Mouse (Mus musculus) hindbrain, postnatal 0 days (tissue): Measurements from ENCODE around the gene Paxip1. TPM values are rescaled to one million over a fixed set of nuclear protein-coding genes. Genes with fewer than 3 reads are reported as not detected.
A peak's percentile ranks its signal among the peaks of the same experiment; 100 is the strongest.

ENCODE experiments used
- ATAC-seq: fragments of 200-750 bp; cut with Nextera tagmentation; 2 replicates; pipeline ENCODE4 v1.8.0; 2017; ENCODE audit warnings: mild to moderate bottlenecking, moderate TSS enrichment, moderate library complexity
- DNase-seq: peaks from one replicate; pipeline ENCODE4 v3.0.0-alpha.2; 2015; ENCODE audit warnings: low spot score
- H3K27ac ChIP-seq: fragments of 300-500 bp; sonication (generic); 2 replicates; pipeline ENCODE4 v1.5.1; 2014; ENCODE audit warnings: mild to moderate bottlenecking
- H3K27me3 ChIP-seq: fragments of 300-500 bp; sonication (generic); 2 replicates; pipeline ENCODE4 v1.6.1; 2014; ENCODE audit warnings: low read length, mixed read lengths; ENCODE audit not compliant: insufficient read depth
- H3K36me3 ChIP-seq: fragments of 300-500 bp; sonication (generic); 2 replicates; pipeline ENCODE4 v1.6.1; 2014; ENCODE audit warnings: low read length, mixed read lengths; ENCODE audit not compliant: insufficient read depth
- H3K4me1 ChIP-seq: fragments of 300-500 bp; sonication (generic); 2 replicates; pipeline ENCODE4 v1.6.1; 2014; ENCODE audit warnings: antibody characterized with exemption, low read length, mixed read lengths; ENCODE audit not compliant: insufficient read depth
- H3K4me2 ChIP-seq: fragments of 300-500 bp; sonication (generic); 2 replicates; pipeline ENCODE4 v1.6.1; 2014; ENCODE audit warnings: low read depth, mild to moderate bottlenecking, low read length, moderate library complexity, mixed read lengths
- H3K4me3 ChIP-seq: fragments of 300-500 bp; sonication (generic); 2 replicates; pipeline ENCODE4 v1.5.1; 2014; ENCODE audit warnings: low read length
- H3K9ac ChIP-seq: fragments of 300-500 bp; sonication (generic); replicated peaks from 2 replicates; pipeline ENCODE4 v1.6.1; 2014; ENCODE audit warnings: mild to moderate bottlenecking, low read length, moderate library complexity, mixed read lengths
- H3K9me3 ChIP-seq: fragments of 300-500 bp; sonication (generic); 2 replicates; pipeline ENCODE4 v1.6.1; 2016; ENCODE audit warnings: low read length, mixed read lengths
- CTCF ChIP-seq: IDR thresholded peaks from 2 replicates; pipeline ENCODE4 v1.5.1; 2016; ENCODE audit warnings: antibody characterized with exemption, control low read depth, low read depth
- WGBS: fragments of 180-500 bp; shearing (Covaris S2); extraction: QIAGEN DNeasy Blood & Tissue Kit; methylation state at CpG from one replicate; pipeline ENCODE4 v1.1.7; 2014; 5-methylcytosine and 5-hydroxymethylcytosine counted together
- polyA plus RNA-seq: library from polyadenylated mRNA; unstranded; fragments of >200 nt; fragmentation: Nextera tagmentation; extraction: Ambion mirVana; gene quantifications from 2 replicates; pipeline ENCODE4 v1.2.1, GENCODE M21; 2015
- total RNA-seq: library from RNA; depleted of rRNA; stranded (reverse); fragments of >200 nt; gene quantifications from 2 replicates; pipeline ENCODE4 v1.2.3, GENCODE M21; 2014; rRNA removed

The Paxip1 gene
- total and polyA plus RNA-seq, 2 experiments from 2014 or later: 20.6 to 41.7 TPM

- no peaks in the 10 kb centered on the region for H3K27me3 ChIP-seq
- ATAC-seq (no peak), DNase-seq (no peak)
- H3K4me3 ChIP-seq: no peak overlapping the region
- no peak for TF ChIP-seq CTCF
- peaks cover 9% of the 10 kb centered on the region; the same call in 1 of the 2 replicates for H3K36me3 ChIP-seq
- WGBS: 57% methylated on average over 9 of the region's 9 CpGs
- H3K27ac ChIP-seq: no peak overlapping the region
- H3K4me2 ChIP-seq: no peak overlapping the region
- H3K9ac ChIP-seq: no peak overlapping the region
- no peaks in the 10 kb centered on the region for H3K4me1 ChIP-seq
- no peaks in the 10 kb centered on the region for H3K9me3 ChIP-seq
Measured at GRCm38 (mm10) chr5:27714356-27714755, 77.1 kb downstream of the Paxip1 start.

- Histone ChIP-seq H3K27ac (no peak overlapping the region; the same call in 1 of the 2 replicates), H3K9me3 (no peaks in the 10 kb centered on the region), H3K27me3 (no peaks in the 10 kb centered on the region), H3K4me1 (no peaks in the 10 kb centered on the region), H3K4me3 (no peak overlapping the region), H3K4me2 (no peak overlapping the region), H3K9ac (no peak overlapping the region), H3K36me3 (peaks cover 9% of the 10 kb centered on the region; the same call in 1 of the 2 replicates)
- TF ChIP-seq CTCF: no peak
- 66% methylated on average over 8 of the region's 8 CpGs for WGBS
- DNase-seq (no peak), ATAC-seq (no peak; the same call in 1 of the 2 replicates)
Measured at GRCm38 (mm10) chr5:27711461-27712192, 79.9 kb downstream of the Paxip1 start.

- Histone ChIP-seq H3K4me2 (no peak overlapping the region), H3K4me1 (no peaks in the 10 kb centered on the region), H3K27ac (no peak overlapping the region), H3K9me3 (no peaks in the 10 kb centered on the region), H3K36me3 (peaks cover 9% of the 10 kb centered on the region; the same call in 1 of the 2 replicates), H3K4me3 (no peak overlapping the region), H3K27me3 (no peaks in the 10 kb centered on the region), H3K9ac (no peak overlapping the region)
- no peak for TF ChIP-seq CTCF
- ATAC-seq (no peak), DNase-seq (peak; percentile 50)
- 29% methylated on average over 6 of the region's 6 CpGs for WGBS
Measured at GRCm38 (mm10) chr5:27708209-27708608, 83.3 kb downstream of the Paxip1 start.

GRCm38 (mm10) chr5:27707283-27707682, 84.2 kb downstream of the Paxip1 start:
- no peak for DNase-seq
- Histone ChIP-seq H3K36me3 (peaks cover 9% of the 10 kb centered on the region; the same call in 1 of the 2 replicates), H3K27me3 (no peaks in the 10 kb centered on the region), H3K9me3 (no peaks in the 10 kb centered on the region), H3K4me2 (no peak overlapping the region), H3K4me3 (no peak overlapping the region), H3K4me1 (no peaks in the 10 kb centered on the region), H3K9ac (no peak overlapping the region), H3K27ac (no peak overlapping the region)
- no peak for ATAC-seq
- TF ChIP-seq CTCF: no peak

- Histone ChIP-seq H3K9ac (no peak overlapping the region), H3K4me2 (no peak overlapping the region), H3K27ac (no peak overlapping the region), H3K4me1 (no peaks in the 10 kb centered on the region), H3K36me3 (peaks cover 10% of the 10 kb centered on the region; the same call in 1 of the 2 replicates), H3K9me3 (no peaks in the 10 kb centered on the region), H3K27me3 (no peaks in the 10 kb centered on the region), H3K4me3 (no peak overlapping the region)
- DNase-seq: no peak
- no peak for ATAC-seq
- WGBS: 57% methylated on average over 6 of the region's 6 CpGs
- no peak for TF ChIP-seq CTCF
Measured at GRCm38 (mm10) chr5:27706551-27706950, 84.9 kb downstream of the Paxip1 start.

GRCm38 (mm10) chr5:27705020-27705419, 86.5 kb downstream of the Paxip1 start:
- Histone ChIP-seq H3K4me3 (no peak overlapping the region), H3K27ac (no peak overlapping the region), H3K27me3 (no peaks in the 10 kb centered on the region), H3K9me3 (no peaks in the 10 kb centered on the region), H3K4me1 (no peaks in the 10 kb centered on the region), H3K4me2 (no peak overlapping the region), H3K9ac (no peak overlapping the region), H3K36me3 (peaks cover 16% of the 10 kb centered on the region; the same call in 1 of the 2 replicates)
- no peak for DNase-seq
- TF ChIP-seq CTCF: peak; percentile 15; the same call in 1 of the 2 replicates
- ATAC-seq: no peak

GRCm38 (mm10) chr5:27702482-27702881, 89.0 kb downstream of the Paxip1 start:
- no peak for DNase-seq
- no peaks in the 10 kb centered on the region for H3K9me3 ChIP-seq
- H3K4me3 ChIP-seq: no peak overlapping the region
- H3K36me3 ChIP-seq: peaks cover 8% of the 10 kb centered on the region; the same call in 1 of the 2 replicates
- H3K4me1 ChIP-seq: no peaks in the 10 kb centered on the region
- peak; percentile 33; the same call in 1 of the 2 replicates for ATAC-seq
- no peak overlapping the region for H3K27ac ChIP-seq
- TF ChIP-seq CTCF: no peak
- no peaks in the 10 kb centered on the region for H3K27me3 ChIP-seq
- no peak overlapping the region for H3K9ac ChIP-seq
- 70% methylated on average over 6 of the region's 6 CpGs for WGBS
- no peak overlapping the region for H3K4me2 ChIP-seq

Other genes with a start within 250 kb of the Paxip1 start
- 9.2 and 11.1 TPM in 2 replicates for gene Htr5a, start 50.5 kb upstream of the Paxip1 start, total RNA-seq
- 1.3 TPM in 2 replicates for gene Htr5a, start 50.5 kb upstream of the Paxip1 start, polyA plus RNA-seq